Mouse (Mus musculus) heart, postnatal 0 days (tissue): ENCODE data around the gene Grik4. TPM values are rescaled to one million over a fixed set of nuclear protein-coding genes. Genes with fewer than 3 reads are reported as not detected.

Experiments used
- ATAC-seq: fragments of 200-750 bp; cut with Nextera tagmentation; 2 replicates; pipeline ENCODE4 v1.8.0; 2017; ENCODE audit warnings: low read depth, moderate number of reproducible peaks, moderate library complexity; ENCODE audit not compliant: insufficient read depth
- DNase-seq: peaks from one replicate; pipeline ENCODE4 v3.0.0-alpha.2; 2016; ENCODE audit warnings: low spot score
- H3K27ac ChIP-seq: fragments of 300-500 bp; sonication (generic); 2 replicates; pipeline ENCODE4 v1.5.1; 2014; ENCODE audit warnings: low read depth, mild to moderate bottlenecking
- H3K27me3 ChIP-seq: fragments of 300-500 bp; sonication (generic); 2 replicates; pipeline ENCODE4 v1.6.1; 2014; ENCODE audit warnings: low read length, mixed read lengths; ENCODE audit not compliant: control insufficient read depth, insufficient read depth
- H3K36me3 ChIP-seq: fragments of 300-500 bp; sonication (generic); replicated peaks from 2 replicates; pipeline ENCODE4 v1.6.1; 2014; ENCODE audit warnings: low read length, mixed read lengths; ENCODE audit not compliant: control insufficient read depth, insufficient read depth
- H3K4me1 ChIP-seq: fragments of 300-500 bp; sonication (generic); 2 replicates; pipeline ENCODE4 v1.6.1; 2014; ENCODE audit warnings: antibody characterized with exemption; ENCODE audit not compliant: control insufficient read depth, insufficient read depth
- H3K4me2 ChIP-seq: fragments of 300-500 bp; sonication (generic); 2 replicates; pipeline ENCODE4 v1.6.1; 2014; ENCODE audit warnings: low read depth, mild to moderate bottlenecking, low read length, moderate library complexity
- H3K4me3 ChIP-seq: fragments of 300-500 bp; sonication (generic); 2 replicates; pipeline ENCODE4 v1.5.1; 2014; ENCODE audit warnings: low read depth, low read length
- H3K9ac ChIP-seq: fragments of 300-500 bp; sonication (generic); replicated peaks from 2 replicates; pipeline ENCODE4 v1.6.1; 2014; ENCODE audit warnings: low read depth, low read length, mixed read lengths
- H3K9me3 ChIP-seq: fragments of 300-500 bp; sonication (generic); replicated peaks from 2 replicates; pipeline ENCODE4 v1.6.1; 2016; ENCODE audit warnings: low read length; ENCODE audit not compliant: control insufficient read depth
- CTCF ChIP-seq: IDR thresholded peaks from 2 replicates; pipeline ENCODE4 v1.5.1; 2016; ENCODE audit warnings: antibody characterized with exemption, control low read depth, low read depth
- EP300 ChIP-seq: IDR thresholded peaks from 2 replicates; pipeline ENCODE4 v1.6.1; 2016; ENCODE audit warnings: antibody characterized with exemption, low read depth
- WGBS: fragments of 180-500 bp; shearing (Covaris S2); extraction: QIAGEN DNeasy Blood & Tissue Kit; methylation state at CpG from one replicate; pipeline ENCODE4 v1.1.7; 2014; 5-methylcytosine and 5-hydroxymethylcytosine counted together
- polyA plus RNA-seq: library from polyadenylated mRNA; unstranded; fragments of >200 nt; fragmentation: Nextera tagmentation; extraction: Ambion mirVana; gene quantifications from 2 replicates; pipeline ENCODE4 v1.2.1, GENCODE M21; 2015
- total RNA-seq: library from RNA; depleted of rRNA; stranded (reverse); fragments of >200 nt; gene quantifications from 2 replicates; pipeline ENCODE4 v1.2.3, GENCODE M21; 2014; ENCODE audit warnings: low replicate concordance

Grik4 gene
- total and polyA plus RNA-seq, 2 experiments from 2014 or later: 0.03 TPM; not detected in 1

DNA sequence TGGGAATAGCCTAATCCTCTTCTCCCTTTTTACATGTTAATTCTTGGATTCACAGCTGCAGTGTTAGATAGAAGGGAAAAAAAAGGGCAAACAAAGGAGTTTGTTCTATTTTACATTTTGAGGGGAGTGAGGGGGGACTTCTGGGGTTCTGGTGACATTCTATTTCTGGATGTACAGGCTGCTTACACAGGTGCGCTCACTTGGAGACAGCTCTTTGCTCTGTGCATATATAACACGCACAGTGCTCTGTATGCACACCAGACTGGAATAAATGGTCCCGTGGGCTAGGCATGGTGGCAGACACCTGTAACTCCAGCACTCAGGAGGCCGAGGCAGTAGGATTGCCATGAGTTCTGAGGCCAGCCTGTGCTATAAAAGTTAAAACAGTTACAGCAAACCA is 292.0 kb downstream of the Grik4 start:
- Histone ChIP-seq H3K27ac (no peak overlapping the region), H3K4me2 (no peak overlapping the region), H3K36me3 (no peaks in the 10 kb centered on the region), H3K4me3 (no peak overlapping the region), H3K9me3 (no peaks in the 10 kb centered on the region), H3K9ac (no peak overlapping the region), H3K27me3 (no peaks in the 10 kb centered on the region), H3K4me1 (no peaks in the 10 kb centered on the region)
- ATAC-seq: no peak
- WGBS: 53% methylated on average over 4 of the region's 4 CpGs
- TF ChIP-seq EP300 (no peak), CTCF (no peak)
- DNase-seq: no peak

DNA sequence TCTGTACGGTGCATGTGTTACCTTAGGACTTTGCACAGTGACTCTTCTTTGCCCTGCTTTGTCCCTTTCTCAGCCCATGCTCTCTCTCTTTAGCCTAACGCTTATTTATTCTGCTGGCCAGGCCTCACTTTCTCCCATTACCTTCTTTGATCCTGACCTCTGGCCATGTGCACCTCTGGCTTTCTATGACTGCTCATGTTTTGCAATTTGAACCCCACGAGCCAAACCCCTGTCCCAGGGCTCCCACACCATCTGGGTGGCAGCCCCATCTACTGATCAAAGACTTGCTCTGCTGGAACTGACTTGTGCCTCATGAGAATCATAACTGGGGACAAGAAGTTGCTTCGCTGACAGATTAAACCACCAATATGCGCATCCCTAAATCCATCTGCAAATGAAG is 294.4 kb downstream of the Grik4 start:
- Histone ChIP-seq H3K9ac (no peak overlapping the region), H3K9me3 (no peaks in the 10 kb centered on the region), H3K4me3 (no peak overlapping the region), H3K27ac (no peak overlapping the region), H3K4me2 (no peak overlapping the region), H3K27me3 (no peaks in the 10 kb centered on the region), H3K36me3 (no peaks in the 10 kb centered on the region), H3K4me1 (no peaks in the 10 kb centered on the region)
- DNase-seq (no peak), ATAC-seq (no peak)
- TF ChIP-seq CTCF (no peak), EP300 (no peak)
- WGBS: 70% methylated on average over 5 of the region's 5 CpGs

DNA sequence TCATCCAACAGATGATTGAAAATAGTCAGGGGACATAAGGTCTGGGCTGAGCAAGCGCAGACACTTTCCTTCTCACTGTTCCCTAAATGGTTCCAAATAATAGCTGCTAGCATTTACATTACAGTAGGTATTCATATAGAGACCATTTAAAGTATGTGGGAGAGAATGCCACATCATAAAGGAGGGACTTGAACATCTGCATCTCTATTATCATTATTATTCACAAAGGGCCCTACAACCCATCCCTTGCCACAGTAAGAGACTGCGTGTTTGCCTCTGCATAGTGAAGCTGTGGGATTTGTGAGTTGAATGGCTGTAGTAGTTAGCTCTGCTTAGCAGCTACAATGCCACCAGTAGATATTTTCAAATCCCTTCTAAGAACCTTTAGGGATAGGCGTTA is 296.2 kb downstream of the Grik4 start:
- H3K27ac ChIP-seq: no peak overlapping the region
- H3K4me2 ChIP-seq: no peak overlapping the region
- H3K36me3 ChIP-seq: no peaks in the 10 kb centered on the region
- H3K9me3 ChIP-seq: no peaks in the 10 kb centered on the region
- no peak overlapping the region for H3K9ac ChIP-seq
- WGBS: 82% methylated on average over 3 of the region's 3 CpGs
- ATAC-seq (no peak), DNase-seq (no peak)
- no peak overlapping the region for H3K4me3 ChIP-seq
- no peaks in the 10 kb centered on the region for H3K4me1 ChIP-seq
- no peaks in the 10 kb centered on the region for H3K27me3 ChIP-seq
- TF ChIP-seq EP300 (no peak), CTCF (no peak)

DNA sequence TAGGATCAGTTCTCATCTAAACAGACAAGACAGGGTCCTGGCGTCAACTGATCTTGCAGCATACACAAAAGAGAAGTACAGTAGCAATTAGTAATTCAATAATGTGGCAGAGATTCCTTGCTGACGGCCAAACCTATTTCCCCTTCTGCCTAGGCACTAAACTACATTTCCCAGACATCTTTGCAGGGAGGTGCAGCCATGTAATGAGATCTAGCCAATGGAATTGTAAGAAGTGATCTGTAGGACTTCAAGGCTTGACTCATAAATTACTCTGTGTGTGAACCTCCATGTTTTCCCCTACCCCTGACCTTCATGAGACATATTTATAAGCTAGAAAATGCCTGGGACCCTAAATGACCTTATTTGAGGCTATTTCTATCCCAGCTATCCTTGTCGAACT is 296.7 kb downstream of the Grik4 start:
- no peak overlapping the region for H3K4me2 ChIP-seq
- H3K4me3 ChIP-seq: no peak overlapping the region
- H3K9ac ChIP-seq: no peak overlapping the region
- DNase-seq: no peak
- ATAC-seq: no peak
- no peaks in the 10 kb centered on the region for H3K4me1 ChIP-seq
- no peaks in the 10 kb centered on the region for H3K9me3 ChIP-seq
- WGBS: 59% methylated on average over 3 of the region's 3 CpGs
- H3K36me3 ChIP-seq: no peaks in the 10 kb centered on the region
- no peak overlapping the region for H3K27ac ChIP-seq
- TF ChIP-seq EP300: no peak
- TF ChIP-seq CTCF: no peak
- H3K27me3 ChIP-seq: no peaks in the 10 kb centered on the region

DNA sequence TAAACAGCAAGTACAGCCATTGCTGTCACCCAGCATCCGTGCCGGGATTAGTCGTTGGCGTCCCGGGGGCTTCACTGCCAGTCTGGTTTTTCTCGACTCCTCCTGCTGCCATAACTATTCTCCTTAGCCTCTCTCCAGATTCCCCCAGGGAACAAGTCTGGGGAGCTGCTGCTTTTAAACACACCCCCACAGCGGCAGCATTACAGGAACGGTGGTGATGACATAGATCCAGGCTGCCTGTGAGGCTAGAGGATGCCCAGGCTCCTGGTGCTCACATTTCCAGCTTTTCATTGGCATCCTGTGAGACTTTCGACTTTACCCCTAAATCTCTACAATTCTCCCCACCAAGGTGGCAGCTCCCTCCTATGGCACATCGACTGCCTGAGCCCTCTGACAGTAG is 297.5 kb downstream of the Grik4 start:
- no peak overlapping the region for H3K4me2 ChIP-seq
- H3K4me3 ChIP-seq: no peak overlapping the region
- H3K27ac ChIP-seq: no peak overlapping the region
- no peak overlapping the region for H3K9ac ChIP-seq
- ATAC-seq (no peak), DNase-seq (no peak)
- 44% methylated on average over 10 of the region's 10 CpGs for WGBS
- no peaks in the 10 kb centered on the region for H3K4me1 ChIP-seq
- H3K27me3 ChIP-seq: no peaks in the 10 kb centered on the region
- TF ChIP-seq EP300: no peak
- no peak for TF ChIP-seq CTCF
- H3K36me3 ChIP-seq: no peaks in the 10 kb centered on the region
- no peaks in the 10 kb centered on the region for H3K9me3 ChIP-seq

DNA sequence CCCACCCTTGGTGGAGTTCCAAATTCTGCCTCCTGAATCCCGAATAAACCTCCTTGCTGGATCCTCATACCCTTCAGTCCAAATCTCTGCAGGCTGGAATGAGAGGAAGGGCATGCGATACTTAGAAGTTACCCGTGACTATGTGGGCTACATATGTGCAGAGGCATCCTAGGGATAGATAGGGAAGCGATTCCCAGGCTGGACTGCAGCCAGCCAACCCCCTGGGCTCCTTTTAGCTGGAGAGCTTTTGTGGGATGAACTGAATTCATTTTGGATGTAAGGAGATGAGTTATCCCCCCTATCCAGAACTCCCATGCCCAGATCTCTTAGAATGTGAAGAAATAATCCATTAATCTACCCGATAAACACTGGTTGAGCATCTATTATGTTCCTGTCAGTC is 299.1 kb downstream of the Grik4 start:
- no peak for TF ChIP-seq EP300
- TF ChIP-seq CTCF: no peak
- no peak overlapping the region for H3K9ac ChIP-seq
- no peaks in the 10 kb centered on the region for H3K27me3 ChIP-seq
- H3K4me2 ChIP-seq: no peak overlapping the region
- 78% methylated on average over 5 of the region's 5 CpGs for WGBS
- H3K4me3 ChIP-seq: no peak overlapping the region
- no peak for ATAC-seq
- no peak overlapping the region for H3K27ac ChIP-seq
- H3K4me1 ChIP-seq: no peaks in the 10 kb centered on the region
- no peak for DNase-seq
- H3K9me3 ChIP-seq: no peaks in the 10 kb centered on the region
- no peaks in the 10 kb centered on the region for H3K36me3 ChIP-seq
